Mouse (Mus musculus): ENCODE measurements around the gene Actl6a.
"Not testable (repeated sequence)": the region's sequence is repeated elsewhere in the genome, so short reads cannot be mapped to it uniquely, and the experiment has no call there.

Gene Actl6a

GRCm38 (mm10) chr3:32694737-32695582 lies 11.1 kb upstream of the Actl6a start:
- no peak for DNase-seq (ENCODE audit: low spot score)

GRCm38 (mm10) chr3:32695583-32695980 lies 10.5 kb upstream of the Actl6a start:
- DNase-seq (ENCODE audit: low spot score), result no peak

- peak; percentile 73 for DNase-seq (ENCODE audit: low spot score)
These were observed 7.8 kb upstream of the Actl6a start for GRCm38 (mm10) chr3:32698228-32698863.

GRCm38 (mm10) chr3:32704021-32704420 lies 2.1 kb upstream of the Actl6a start:
- not testable (repeated sequence) for DNase-seq (ENCODE audit: low spot score)

- DNase-seq (ENCODE audit: low spot score), result not testable (repeated sequence)
These were observed 1.5 kb upstream of the Actl6a start for GRCm38 (mm10) chr3:32704632-32705031.

- DNase-seq (ENCODE audit: low spot score), result no peak
These were observed 1.9 kb downstream of the Actl6a start for GRCm38 (mm10) chr3:32708052-32708367.

GRCm38 (mm10) chr3:32708368-32709231 lies 2.5 kb downstream of the Actl6a start:
- peak; percentile 97 for DNase-seq (ENCODE audit: low spot score)

- DNase-seq (ENCODE audit: low spot score), result no peak
These were observed 3.3 kb downstream of the Actl6a start for GRCm38 (mm10) chr3:32709388-32709787.

GRCm38 (mm10) chr3:32713711-32714110 lies 7.6 kb downstream of the Actl6a start:
- DNase-seq (ENCODE audit: low spot score), result no peak

- DNase-seq (ENCODE audit: low spot score), result not testable (repeated sequence)
These were observed 11.3 kb downstream of the Actl6a start for GRCm38 (mm10) chr3:32717403-32717802.

GRCm38 (mm10) chr3:32718271-32718670 lies 12.2 kb downstream of the Actl6a start:
- DNase-seq (ENCODE audit: low spot score), result no peak

GRCm38 (mm10) chr3:32724191-32724590 lies 18.1 kb downstream of the Actl6a start:
- DNase-seq (ENCODE audit: low spot score), result no peak

GRCm38 (mm10) chr3:32725951-32726350 lies 19.9 kb downstream of the Actl6a start:
- DNase-seq (ENCODE audit: low spot score), result no peak

- no peak for DNase-seq (ENCODE audit: low spot score)
These were observed 21.8 kb downstream of the Actl6a start for GRCm38 (mm10) chr3:32727861-32728260.

- DNase-seq (ENCODE audit: low spot score), result peak; percentile 99
These were observed 30.4 kb downstream of the Actl6a start, which contains the start of gene Ndufb5 for GRCm38 (mm10) chr3:32736244-32737171. Gene Ndufb5 (plus strand): TSS chr3:32736990.

- DNase-seq (ENCODE audit: low spot score), result no peak
These were observed 31.1 kb downstream of the Actl6a start, which contains the start of gene Mrpl47 for GRCm38 (mm10) chr3:32737172-32737655. Gene Mrpl47 (minus strand): TSS chr3:32737605.

GRCm38 (mm10) chr3:32738549-32738948 lies 32.5 kb downstream of the Actl6a start:
- no peak for DNase-seq (ENCODE audit: low spot score)

GRCm38 (mm10) chr3:32742276-32742780 lies 36.2 kb downstream of the Actl6a start:
- DNase-seq (ENCODE audit: low spot score), result no peak

- no peak for DNase-seq (ENCODE audit: low spot score)
These were observed 38.9 kb downstream of the Actl6a start for GRCm38 (mm10) chr3:32745001-32745400.

GRCm38 (mm10) chr3:32745426-32745825 lies 39.3 kb downstream of the Actl6a start:
- DNase-seq (ENCODE audit: low spot score), result not testable (repeated sequence)

- DNase-seq (ENCODE audit: low spot score), result no peak
These were observed 42.3 kb downstream of the Actl6a start for GRCm38 (mm10) chr3:32748384-32748783.

Data from T-cell, adult 2 months (primary cell).